Mouse (Mus musculus) liver, embryonic 16.5 days (tissue): ENCODE measurements around the gene Lsamp. TPM values are rescaled to one million over a fixed set of nuclear protein-coding genes. Genes with fewer than 3 reads are reported as not detected.

ENCODE experiments used
- ATAC-seq: fragments of 200-750 bp; cut with Nextera tagmentation; 2 replicates; pipeline ENCODE4 v1.8.0; 2017; ENCODE audit warnings: low read depth, mild to moderate bottlenecking, moderate number of reproducible peaks, moderate library complexity
- H3K27ac ChIP-seq: fragments of 300-500 bp; sonication (generic); 2 replicates; pipeline ENCODE4 v1.5.1; 2014; ENCODE audit warnings: mild to moderate bottlenecking, low read length
- H3K27me3 ChIP-seq: fragments of 300-500 bp; sonication (generic); 2 replicates; pipeline ENCODE4 v1.6.1; 2014; ENCODE audit warnings: low read depth, low read length, mixed read lengths; ENCODE audit not compliant: control insufficient read depth, insufficient read depth
- H3K36me3 ChIP-seq: fragments of 300-500 bp; sonication (generic); 2 replicates; pipeline ENCODE4 v1.6.1; 2014; ENCODE audit warnings: mild to moderate bottlenecking; ENCODE audit not compliant: control insufficient read depth, insufficient read depth
- H3K4me1 ChIP-seq: fragments of 300-500 bp; sonication (generic); 2 replicates; pipeline ENCODE4 v1.6.1; 2014; ENCODE audit warnings: low read depth, low read length, mixed read lengths; ENCODE audit not compliant: control insufficient read depth
- H3K4me2 ChIP-seq: fragments of 300-500 bp; sonication (generic); 2 replicates; pipeline ENCODE4 v1.6.1; 2014; ENCODE audit warnings: low read depth, low read length, mixed read lengths
- H3K4me3 ChIP-seq: fragments of 300-500 bp; sonication (generic); 2 replicates; pipeline ENCODE4 v1.5.1; 2014; ENCODE audit warnings: low read depth, mild to moderate bottlenecking, low read length
- H3K9ac ChIP-seq: fragments of 300-500 bp; sonication (generic); 2 replicates; pipeline ENCODE4 v1.6.1; 2014; ENCODE audit warnings: low read depth, low read length
- H3K9me3 ChIP-seq: fragments of 300-500 bp; sonication (generic); replicated peaks from 2 replicates; pipeline ENCODE4 v1.6.1; 2016; ENCODE audit warnings: low read length; ENCODE audit not compliant: control insufficient read depth
- whole genome bisulfite sequencing: fragments of 180-500 bp; shearing (Covaris S2); extraction: QIAGEN DNeasy Blood & Tissue Kit; methylation state at CpG from one replicate; pipeline ENCODE4 v1.1.7; 2014; ENCODE audit not compliant: insufficient replicate concordance; 5-methylcytosine and 5-hydroxymethylcytosine counted together
- polyA plus RNA-seq: library from polyadenylated mRNA; unstranded; fragments of >200 nt; fragmentation: Nextera tagmentation; extraction: Ambion mirVana; gene quantifications from 2 replicates; pipeline ENCODE4 v1.2.1, GENCODE M21; 2015

Lsamp gene
- polyA plus RNA-seq, 1 experiment from 2014 or later, result 0.15 TPM

- Histone ChIP-seq H3K9ac (no peak overlapping the region), H3K4me3 (no peak overlapping the region), H3K9me3 (no peaks in the 10 kb centered on the region), H3K36me3 (no peaks in the 10 kb centered on the region), H3K4me1 (no peaks in the 10 kb centered on the region), H3K4me2 (no peak overlapping the region), H3K27ac (no peak overlapping the region), H3K27me3 (no peaks in the 10 kb centered on the region)
- 44% methylated on average over 2 of the region's 2 CpGs for WGBS
- no peak for ATAC-seq
Observed at GRCm38 (mm10) chr16:40399531-40399930, 415.4 kb downstream of the Lsamp start.

DNA sequence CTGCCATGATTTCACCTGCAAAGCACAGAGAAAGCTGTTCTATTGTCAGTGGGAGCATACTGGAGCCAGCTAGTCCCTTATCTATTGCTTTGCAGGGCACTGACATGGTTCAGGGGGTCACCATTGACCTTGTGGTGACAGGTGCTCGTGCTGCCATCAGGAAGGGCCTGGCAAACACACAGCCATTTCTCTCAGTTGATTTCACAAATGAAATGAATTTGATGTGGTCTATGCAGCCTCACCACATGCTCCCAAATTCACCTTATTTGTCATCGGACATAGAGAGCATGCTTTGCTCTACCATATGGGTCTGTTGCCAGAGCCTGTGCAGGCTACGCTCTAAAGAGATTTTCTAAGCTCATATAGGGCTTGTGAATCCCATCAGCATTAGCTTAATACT, 450.1 kb downstream of the Lsamp start:
- 52% methylated on average over 3 of the region's 3 CpGs for whole genome bisulfite sequencing
- no peak overlapping the region for H3K4me2 ChIP-seq
- no peak overlapping the region for H3K27ac ChIP-seq
- no peaks in the 10 kb centered on the region for H3K27me3 ChIP-seq
- no peak overlapping the region for H3K9ac ChIP-seq
- no peak for ATAC-seq
- H3K36me3 ChIP-seq, result no peaks in the 10 kb centered on the region
- no peaks in the 10 kb centered on the region for H3K4me1 ChIP-seq
- H3K9me3 ChIP-seq, result no peaks in the 10 kb centered on the region; the same call in 1 of the 2 replicates
- H3K4me3 ChIP-seq, result no peak overlapping the region

- Histone ChIP-seq H3K4me1 (no peaks in the 10 kb centered on the region), H3K4me2 (no peak overlapping the region), H3K27me3 (no peaks in the 10 kb centered on the region), H3K9me3 (no peaks in the 10 kb centered on the region; the same call in 1 of the 2 replicates), H3K36me3 (no peaks in the 10 kb centered on the region), H3K9ac (no peak overlapping the region), H3K27ac (no peak overlapping the region), H3K4me3 (no peak overlapping the region)
- 56% methylated on average over 6 of the region's 6 CpGs for WGBS
- ATAC-seq, result no peak
Observed at GRCm38 (mm10) chr16:40436415-40436814, 452.3 kb downstream of the Lsamp start.

DNA sequence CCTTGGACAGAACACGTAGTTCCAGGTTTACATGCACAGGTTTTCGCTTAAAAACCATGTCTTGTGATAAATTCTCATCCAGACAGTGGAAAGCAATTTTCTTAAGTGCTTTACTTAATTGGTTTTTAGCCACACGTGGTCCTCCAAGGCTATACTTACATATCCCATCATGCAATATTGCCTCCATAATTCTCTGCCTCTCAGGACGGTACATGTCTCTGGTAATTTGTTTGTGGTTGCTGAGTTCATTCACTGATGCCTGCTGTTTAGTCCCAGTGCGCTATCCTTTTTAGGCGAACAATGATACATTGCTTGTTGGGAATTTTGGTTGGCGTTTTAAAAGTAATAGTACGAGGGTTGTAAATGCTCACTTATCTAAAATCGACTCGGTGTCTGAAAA, 453.7 kb downstream of the Lsamp start:
- no peaks in the 10 kb centered on the region for H3K27me3 ChIP-seq
- no peak overlapping the region for H3K4me2 ChIP-seq
- H3K27ac ChIP-seq, result no peak overlapping the region
- H3K36me3 ChIP-seq, result no peaks in the 10 kb centered on the region
- WGBS, result 71% methylated on average over 10 of the region's 10 CpGs
- no peak overlapping the region for H3K4me3 ChIP-seq
- no peak overlapping the region for H3K9ac ChIP-seq
- no peaks in the 10 kb centered on the region for H3K4me1 ChIP-seq
- no peaks in the 10 kb centered on the region; the same call in 1 of the 2 replicates for H3K9me3 ChIP-seq
- ATAC-seq, result no peak

DNA sequence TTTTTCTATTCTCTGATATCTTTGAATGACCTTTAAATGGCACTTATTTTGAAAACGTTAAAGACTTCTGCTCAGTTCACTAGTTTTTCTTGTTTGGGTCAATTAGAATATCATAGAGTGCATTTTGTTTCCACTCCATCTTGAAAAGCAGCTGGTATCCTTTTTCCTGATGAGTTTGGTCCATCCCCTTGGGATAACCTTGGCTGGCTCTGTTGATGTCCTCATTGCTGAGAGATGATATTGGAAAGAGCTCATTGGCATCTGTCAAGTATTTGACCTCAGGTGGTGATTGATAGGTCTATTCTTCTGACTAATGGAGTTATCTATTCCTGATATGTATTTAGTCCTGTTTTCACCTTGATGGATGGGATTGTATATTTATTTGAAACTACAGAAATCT, 454.7 kb downstream of the Lsamp start:
- no peak overlapping the region for H3K27ac ChIP-seq

DNA sequence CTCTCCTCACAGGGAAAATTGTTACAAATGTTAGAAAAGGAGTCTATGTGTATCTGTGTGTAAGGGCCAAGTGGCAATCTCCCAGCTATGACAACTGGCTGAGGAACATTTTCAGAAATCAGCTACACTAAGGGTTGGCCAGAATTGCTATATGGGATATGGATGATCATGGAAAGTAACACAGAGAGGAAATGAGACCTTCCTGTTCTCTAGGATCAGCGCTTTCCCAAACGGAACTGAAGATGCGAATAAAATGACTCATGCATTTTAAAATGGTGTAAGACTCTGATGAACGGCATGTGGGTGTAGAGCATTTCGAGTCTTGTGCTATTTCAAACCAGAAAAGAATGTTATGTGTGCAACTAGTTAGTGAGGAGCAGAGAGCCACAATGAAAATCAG, 462.4 kb downstream of the Lsamp start:
- Histone ChIP-seq H3K9me3 (no peaks in the 10 kb centered on the region), H3K4me3 (no peak overlapping the region), H3K9ac (no peak overlapping the region), H3K27me3 (no peaks in the 10 kb centered on the region), H3K36me3 (no peaks in the 10 kb centered on the region), H3K4me2 (no peak overlapping the region), H3K4me1 (no peaks in the 10 kb centered on the region), H3K27ac (no peak overlapping the region)
- ATAC-seq, result no peak
- 56% methylated on average over 5 of the region's 5 CpGs for WGBS

More for the DNA sequence above, 454.7 kb downstream of the Lsamp start:
- Histone ChIP-seq H3K4me1 (no peaks in the 10 kb centered on the region), H3K4me2 (no peak overlapping the region), H3K9ac (no peak overlapping the region), H3K36me3 (no peaks in the 10 kb centered on the region), H3K4me3 (no peak overlapping the region), H3K27me3 (no peaks in the 10 kb centered on the region), H3K9me3 (no peaks in the 10 kb centered on the region; the same call in 1 of the 2 replicates)
- 53% methylated on average over 1 of the region's 1 CpGs for WGBS
- ATAC-seq, result no peak

DNA sequence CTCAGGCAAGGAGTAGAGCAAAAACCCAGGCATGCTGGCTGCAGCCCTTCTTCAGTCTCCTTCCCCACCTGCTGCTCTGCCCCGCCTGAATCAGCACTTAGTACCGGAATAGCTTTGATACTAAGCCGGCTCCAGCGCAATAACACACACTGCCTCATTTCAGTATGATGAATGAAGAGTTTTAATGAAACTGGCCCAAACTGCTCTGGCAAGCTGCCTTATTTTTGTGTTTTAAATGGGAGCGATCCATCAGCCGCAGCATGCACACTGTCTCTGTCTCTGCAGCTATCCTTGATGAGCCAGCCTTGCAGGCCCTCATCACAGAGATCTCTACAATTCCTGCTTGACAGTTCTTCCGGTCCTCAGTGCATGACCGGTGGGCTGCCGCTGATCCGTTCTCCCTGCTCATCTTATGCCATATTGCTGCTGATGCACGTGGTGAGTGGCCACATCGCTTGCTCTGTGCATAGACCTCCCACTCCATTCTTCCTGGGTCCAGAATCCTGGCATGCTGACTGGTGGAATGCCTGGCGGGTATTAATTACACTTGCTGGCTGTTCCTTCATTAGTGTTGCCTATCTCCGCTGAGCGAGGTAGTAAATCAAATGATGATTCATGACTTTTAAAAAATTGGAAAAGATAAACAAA, 479.4 kb downstream of the Lsamp start:
- no peaks in the 10 kb centered on the region for H3K36me3 ChIP-seq
- no peak overlapping the region for H3K4me3 ChIP-seq
- H3K9me3 ChIP-seq, result no peaks in the 10 kb centered on the region
- WGBS, result 70% methylated on average over 15 of the region's 15 CpGs
- ATAC-seq, result no peak
- H3K27me3 ChIP-seq, result no peaks in the 10 kb centered on the region
- no peak overlapping the region for H3K4me2 ChIP-seq
- no peaks in the 10 kb centered on the region for H3K4me1 ChIP-seq
- H3K27ac ChIP-seq, result no peak overlapping the region
- no peak overlapping the region for H3K9ac ChIP-seq

GRCm38 (mm10) chr16:40466596-40466995, 482.4 kb downstream of the Lsamp start:
- 13% methylated on average over 8 of the region's 8 CpGs for WGBS
- no peak for ATAC-seq
- Histone ChIP-seq H3K27ac (no peak overlapping the region), H3K9ac (no peak overlapping the region), H3K36me3 (no peaks in the 10 kb centered on the region), H3K9me3 (no peaks in the 10 kb centered on the region), H3K4me3 (no peak overlapping the region), H3K4me1 (no peaks in the 10 kb centered on the region), H3K4me2 (no peak overlapping the region), H3K27me3 (no peaks in the 10 kb centered on the region)

- 51% methylated on average over 6 of the region's 6 CpGs for WGBS
- no peak for ATAC-seq
- no peaks in the 10 kb centered on the region for H3K36me3 ChIP-seq
Observed at GRCm38 (mm10) chr16:40470946-40471345, 486.8 kb downstream of the Lsamp start.

More at GRCm38 (mm10) chr16:40470946-40471345, 486.8 kb downstream of the Lsamp start:
- Histone ChIP-seq H3K27ac (no peak overlapping the region), H3K9me3 (no peaks in the 10 kb centered on the region), H3K4me2 (no peak overlapping the region), H3K27me3 (no peaks in the 10 kb centered on the region), H3K4me3 (no peak overlapping the region), H3K4me1 (no peaks in the 10 kb centered on the region), H3K9ac (no peak overlapping the region)
